Mouse (Mus musculus): ENCODE results near the gene Armh3. TPM values are rescaled to one million over a fixed set of nuclear protein-coding genes. Genes with fewer than 3 reads are reported as not detected.
A peak's percentile ranks its signal among the peaks of the same experiment; 100 is the strongest.

Gene Armh3
- polyA plus RNA-seq, 1 experiment from 2014 or later = 23.1 TPM

DNA sequence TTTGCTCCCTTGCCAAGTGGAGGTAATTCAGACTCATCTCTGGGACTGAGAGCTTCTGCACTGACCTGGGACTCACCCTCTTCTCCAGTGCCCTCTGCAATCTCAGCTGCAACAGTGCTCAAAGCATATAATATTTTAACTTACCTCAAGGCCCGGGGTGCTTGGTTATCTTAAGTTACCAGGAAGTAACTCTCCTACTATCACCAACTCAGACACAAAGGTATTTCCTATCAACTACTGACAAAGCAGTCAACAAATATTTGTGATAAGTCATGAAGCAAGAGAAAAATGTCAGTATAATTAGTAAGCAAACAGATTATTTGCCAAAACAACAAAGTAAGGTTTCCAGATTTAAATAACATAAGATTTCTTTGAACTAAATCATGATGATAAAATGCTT lies 125.0 kb downstream of the Armh3 start:
- H3K4me2 ChIP-seq = no peak overlapping the region
- 70% methylated on average over 1 of the region's 1 CpGs for WGBS
- no peaks in the 10 kb centered on the region for H3K36me3 ChIP-seq
- H3K27me3 ChIP-seq = no peaks in the 10 kb centered on the region
- H3K9ac ChIP-seq = no peak overlapping the region
- 0 out of 2 replicates have a peak, but pooled peaks cover 5% of the 10 kb centered on the region for H3K4me1 ChIP-seq (replicated peaks)
- no peak for ATAC-seq (ENCODE audit: low FRiP score, low read depth)
- H3K9me3 ChIP-seq = no peaks in the 10 kb centered on the region
- no peak overlapping the region for H3K27ac ChIP-seq (replicated peaks)
- H3K4me3 ChIP-seq = no peak overlapping the region

DNA sequence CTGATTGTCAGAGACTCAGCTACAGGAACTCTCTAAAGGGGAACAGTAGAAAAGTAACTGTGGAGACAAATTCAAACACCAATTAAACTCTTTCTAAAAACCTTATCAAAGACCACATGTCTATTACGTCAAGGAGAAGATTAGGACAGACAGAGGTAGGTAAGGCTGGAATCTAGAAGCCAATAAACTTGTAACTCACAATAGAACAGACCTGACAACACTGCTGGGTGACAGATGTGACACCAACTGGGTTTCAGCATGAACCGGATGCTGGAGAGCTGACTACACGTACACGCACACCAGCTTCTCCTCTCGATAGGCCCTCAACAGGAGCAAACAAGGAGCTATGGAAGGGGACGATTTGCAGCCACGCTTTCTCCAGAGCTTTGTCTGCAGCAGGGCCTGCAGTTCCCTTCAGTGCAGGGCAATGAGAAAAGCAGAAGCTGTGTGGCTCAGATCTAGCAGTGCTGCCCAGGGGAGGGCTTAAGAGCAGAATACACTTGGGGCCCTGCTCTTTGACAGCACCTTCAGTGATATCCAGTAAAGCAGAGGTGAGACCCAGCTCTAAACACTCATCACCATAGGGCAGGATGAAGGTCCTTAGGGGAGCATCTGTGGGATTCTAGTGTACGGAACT lies 142.9 kb downstream of the Armh3 start:
- Histone ChIP-seq H3K4me1 (replicated peaks) (peaks cover 19% of the 10 kb centered on the region), H3K27ac (replicated peaks) (no peak overlapping the region; the same call in 1 of the 2 replicates), H3K27me3 (no peaks in the 10 kb centered on the region), H3K9me3 (no peaks in the 10 kb centered on the region), H3K4me3 (no peak overlapping the region), H3K36me3 (no peaks in the 10 kb centered on the region), H3K9ac (no peak overlapping the region), H3K4me2 (no peak overlapping the region)
- 68% methylated on average over 8 of the region's 8 CpGs for WGBS
- no peak for ATAC-seq (ENCODE audit: low FRiP score, low read depth)

DNA sequence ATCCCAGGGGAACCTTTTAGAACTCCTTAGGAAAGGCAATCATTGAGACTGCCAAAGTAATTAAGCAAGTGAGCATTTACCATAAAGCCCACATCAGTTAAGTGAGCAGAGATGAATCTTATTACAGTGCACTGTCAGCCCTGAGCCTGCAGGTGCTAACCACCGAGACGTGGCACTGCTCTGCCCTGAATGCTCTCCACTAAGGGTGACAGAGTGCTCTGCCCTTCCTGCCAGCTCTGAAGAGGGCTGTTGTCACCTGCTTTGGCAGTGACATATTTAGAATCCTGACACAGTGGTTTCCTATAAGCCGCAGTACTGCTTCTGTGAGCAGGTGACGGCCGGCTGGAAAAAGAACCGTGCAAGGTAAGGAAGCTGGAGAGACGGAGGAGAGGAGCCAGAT lies 143.8 kb downstream of the Armh3 start:
- Histone ChIP-seq H3K4me2 (0 out of 2 replicates have a peak overlapping the region, but pooled peaks have one; percentile 9), H3K4me3 (no peak overlapping the region), H3K4me1 (replicated peaks) (peaks cover 19% of the 10 kb centered on the region), H3K9ac (no peak overlapping the region), H3K27ac (replicated peaks) (0 out of 2 replicates have a peak overlapping the region, but pooled peaks have one; percentile 42), H3K9me3 (no peaks in the 10 kb centered on the region), H3K27me3 (no peaks in the 10 kb centered on the region), H3K36me3 (no peaks in the 10 kb centered on the region)
- WGBS = 69% methylated on average over 7 of the region's 7 CpGs
- peak; percentile 75; the same call in 1 of the 2 replicates for ATAC-seq (ENCODE audit: low FRiP score, low read depth)

DNA sequence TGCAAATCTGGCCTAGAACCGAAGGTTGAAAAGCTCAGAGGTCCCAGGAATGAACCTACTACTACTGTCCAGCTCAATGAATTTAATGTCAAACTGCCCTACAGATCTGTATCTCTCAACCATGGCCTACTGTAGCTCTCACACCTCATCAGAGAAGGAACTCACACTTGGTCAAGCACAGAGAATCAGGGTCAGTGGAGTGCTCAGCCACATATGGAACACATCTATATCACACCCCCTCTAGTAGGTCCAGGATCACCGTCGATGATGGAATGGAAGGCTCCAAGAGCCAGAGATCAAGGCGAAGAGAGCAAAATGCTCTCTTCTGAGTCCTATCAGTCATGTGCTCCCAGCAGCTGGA lies 150.6 kb downstream of the Armh3 start:
- ATAC-seq (ENCODE audit: low FRiP score, low read depth) = no peak
- Histone ChIP-seq H3K4me2 (no peak overlapping the region), H3K9ac (no peak overlapping the region), H3K9me3 (no peaks in the 10 kb centered on the region), H3K4me3 (no peak overlapping the region), H3K27me3 (no peaks in the 10 kb centered on the region), H3K36me3 (no peaks in the 10 kb centered on the region), H3K4me1 (replicated peaks) (peaks cover 7% of the 10 kb centered on the region; the same call in 1 of the 2 replicates), H3K27ac (replicated peaks) (no peak overlapping the region)
- WGBS = 88% methylated on average over 4 of the region's 4 CpGs

DNA sequence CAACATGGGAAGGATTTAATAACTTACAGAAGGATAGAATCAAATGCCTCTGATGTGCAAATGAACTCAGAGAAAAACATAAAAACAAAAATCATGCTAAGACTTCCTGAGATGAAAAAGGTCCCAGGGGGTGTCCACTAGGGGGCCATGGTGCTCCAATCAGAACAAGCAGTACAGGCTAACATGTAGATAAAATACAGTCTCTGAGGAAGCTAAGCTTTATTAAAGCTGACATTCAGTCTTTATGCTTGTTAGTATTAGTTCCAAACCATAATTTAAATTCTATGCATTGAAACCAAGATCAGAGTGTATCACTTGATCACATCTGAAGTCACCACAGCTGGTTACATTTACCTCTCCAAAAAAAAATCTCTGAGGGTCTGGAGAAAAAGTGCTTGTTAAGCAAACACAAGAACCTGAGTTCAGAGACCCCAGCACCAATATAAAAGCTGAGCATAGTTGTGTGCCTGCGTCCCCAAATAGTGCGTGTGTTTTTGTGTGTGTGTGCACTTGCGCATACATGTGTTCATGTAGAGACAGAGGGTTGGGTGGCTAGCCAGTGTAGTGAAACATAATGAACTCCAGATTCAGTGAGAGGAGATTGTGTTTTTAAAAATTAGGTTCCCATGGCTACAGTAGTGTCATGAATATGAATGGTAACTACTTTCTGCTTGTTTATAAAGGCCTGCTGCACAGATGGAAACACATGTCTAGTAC lies 151.1 kb downstream of the Armh3 start:
- no peak overlapping the region for H3K4me3 ChIP-seq
- H3K4me1 ChIP-seq (replicated peaks) = peaks cover 7% of the 10 kb centered on the region; the same call in 1 of the 2 replicates
- no peak overlapping the region for H3K27ac ChIP-seq (replicated peaks)
- ATAC-seq (ENCODE audit: low FRiP score, low read depth) = no peak
- no peaks in the 10 kb centered on the region for H3K9me3 ChIP-seq
- no peak overlapping the region for H3K4me2 ChIP-seq
- H3K27me3 ChIP-seq = no peaks in the 10 kb centered on the region
- no peaks in the 10 kb centered on the region for H3K36me3 ChIP-seq
- no peak overlapping the region for H3K9ac ChIP-seq
- WGBS = 95% methylated on average over 3 of the region's 3 CpGs

DNA sequence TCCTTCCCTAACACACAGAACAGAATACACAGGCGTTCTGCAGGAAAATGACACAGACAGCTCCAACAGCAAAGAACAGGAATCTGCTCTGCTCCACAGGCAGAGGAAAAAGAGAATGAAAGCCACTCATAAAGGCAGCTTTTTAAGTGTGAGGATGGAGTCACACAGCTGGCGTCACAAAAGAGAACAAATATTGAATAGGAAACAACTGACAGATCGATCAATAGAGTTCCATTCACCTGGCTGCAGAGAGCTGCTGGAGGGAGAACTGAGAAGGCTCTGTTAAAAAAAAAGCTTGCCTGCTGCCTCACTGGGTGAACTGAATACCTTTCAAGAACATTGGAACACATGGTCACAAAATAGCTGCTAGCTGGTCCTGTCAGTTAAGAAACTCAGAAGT lies 154.1 kb downstream of the Armh3 start:
- Histone ChIP-seq H3K27me3 (no peaks in the 10 kb centered on the region), H3K4me1 (replicated peaks) (peaks cover 7% of the 10 kb centered on the region; the same call in 1 of the 2 replicates), H3K27ac (replicated peaks) (no peak overlapping the region; the same call in 1 of the 2 replicates), H3K9ac (0 out of 2 replicates have a peak overlapping the region, but pooled peaks have one; percentile 22), H3K9me3 (no peaks in the 10 kb centered on the region), H3K4me3 (no peak overlapping the region), H3K36me3 (no peaks in the 10 kb centered on the region), H3K4me2 (no peak overlapping the region)
- no peak for ATAC-seq (ENCODE audit: low FRiP score, low read depth)
- 28% methylated on average over 3 of the region's 3 CpGs for WGBS

DNA sequence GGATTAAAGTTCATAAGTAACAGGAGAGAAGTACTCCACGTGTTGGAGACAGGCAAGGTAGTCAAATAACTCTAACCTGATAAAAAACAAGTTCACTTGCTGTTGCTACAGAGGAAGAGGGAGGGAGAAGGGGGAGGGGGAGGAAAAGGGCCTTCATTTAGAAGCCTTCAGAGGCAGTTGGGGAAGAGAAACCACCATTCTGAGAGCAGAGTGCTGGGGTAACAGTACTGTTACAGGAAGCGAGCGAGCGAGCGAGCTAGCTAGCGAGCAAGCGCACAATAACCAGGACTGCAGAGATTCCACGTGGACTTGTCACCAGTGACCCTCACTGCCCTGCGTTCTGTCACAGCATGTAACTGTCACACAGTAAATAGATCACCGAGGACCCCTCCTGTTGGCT lies 154.9 kb downstream of the Armh3 start:
- H3K4me1 ChIP-seq (replicated peaks) = peaks cover 7% of the 10 kb centered on the region; the same call in 1 of the 2 replicates
- no peak overlapping the region for H3K4me2 ChIP-seq
- no peak overlapping the region for H3K9ac ChIP-seq
- H3K9me3 ChIP-seq = no peaks in the 10 kb centered on the region
- no peak for ATAC-seq (ENCODE audit: low FRiP score, low read depth)
- no peaks in the 10 kb centered on the region for H3K27me3 ChIP-seq
- no peaks in the 10 kb centered on the region for H3K36me3 ChIP-seq
- 42% methylated on average over 10 of the region's 10 CpGs for WGBS
- no peak overlapping the region for H3K27ac ChIP-seq (replicated peaks)
- H3K4me3 ChIP-seq = no peak overlapping the region

DNA sequence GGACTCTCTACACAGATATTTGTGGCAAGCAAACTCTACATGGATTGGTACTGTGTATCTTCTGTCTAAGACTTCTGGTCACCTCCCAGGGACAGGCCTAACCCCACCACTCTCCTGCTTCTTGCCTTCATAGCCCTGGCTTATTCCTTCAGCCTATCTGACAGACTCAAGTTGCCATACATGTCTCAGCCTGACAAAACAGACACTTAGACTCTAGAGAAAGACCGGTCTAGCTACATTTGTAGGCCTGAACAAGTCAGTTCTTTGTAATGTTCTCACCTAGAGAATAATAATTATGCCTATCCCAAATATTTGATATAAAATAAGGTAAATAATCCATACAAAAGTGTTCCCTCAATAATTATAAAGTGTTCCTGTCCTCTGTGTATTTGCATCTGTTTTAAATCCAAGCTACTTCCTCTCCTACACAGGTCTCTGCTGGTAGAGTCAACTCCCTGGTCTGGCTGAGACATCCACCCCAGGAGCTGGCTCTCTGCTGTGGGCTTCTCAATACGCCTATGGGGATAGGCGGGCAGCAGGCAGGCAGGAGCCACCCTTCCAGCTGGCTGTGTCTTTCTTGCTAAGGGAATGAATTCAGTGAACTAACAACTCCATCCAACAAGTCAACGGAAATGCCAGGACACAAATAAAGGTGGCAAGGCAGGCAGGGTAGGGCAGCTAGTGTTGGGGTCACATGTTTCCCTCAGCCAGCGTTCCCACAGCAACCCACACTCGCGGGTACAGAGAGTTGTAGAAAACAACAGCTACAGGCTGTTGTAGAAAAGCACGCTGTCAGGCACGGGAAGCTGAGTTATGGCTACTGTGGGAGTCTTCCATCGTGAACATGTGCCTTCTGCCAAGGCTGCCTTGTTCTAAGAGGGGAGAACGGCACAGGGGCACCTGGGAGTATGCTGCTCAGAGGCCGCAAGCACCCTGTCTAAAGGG lies 161.0 kb downstream of the Armh3 start:
- 62% methylated on average over 12 of the region's 12 CpGs for WGBS
- Histone ChIP-seq H3K27ac (replicated peaks) (no peak overlapping the region), H3K36me3 (no peaks in the 10 kb centered on the region), H3K4me3 (no peak overlapping the region), H3K27me3 (no peaks in the 10 kb centered on the region), H3K9me3 (no peaks in the 10 kb centered on the region), H3K9ac (no peak overlapping the region), H3K4me1 (replicated peaks) (no peaks in the 10 kb centered on the region), H3K4me2 (no peak overlapping the region)
- no peak for ATAC-seq (ENCODE audit: low FRiP score, low read depth)

DNA sequence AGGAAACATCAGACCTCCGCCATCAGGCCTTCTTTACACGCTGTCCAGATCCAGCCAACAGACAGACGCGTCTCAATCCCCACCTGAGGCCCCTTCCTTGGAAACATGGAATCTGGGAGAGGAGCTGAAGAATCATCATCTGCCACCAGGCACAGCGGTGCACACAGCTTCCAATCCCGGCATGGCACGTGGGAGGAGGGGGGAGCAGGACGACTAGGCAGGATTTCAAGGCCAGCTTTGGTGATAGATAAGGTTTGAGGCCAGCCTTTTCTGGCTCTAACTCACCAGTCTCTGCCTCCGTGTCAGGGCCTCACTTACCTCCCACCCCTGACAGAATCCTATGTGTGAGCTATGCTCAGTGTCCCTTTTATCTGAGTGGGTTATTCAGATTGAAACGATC lies 162.8 kb downstream of the Armh3 start:
- H3K4me1 ChIP-seq (replicated peaks) = no peaks in the 10 kb centered on the region
- no peak overlapping the region for H3K4me3 ChIP-seq
- no peak overlapping the region for H3K4me2 ChIP-seq
- no peaks in the 10 kb centered on the region for H3K9me3 ChIP-seq
- no peaks in the 10 kb centered on the region for H3K27me3 ChIP-seq
- ATAC-seq (ENCODE audit: low FRiP score, low read depth) = no peak
- WGBS = 69% methylated on average over 10 of the region's 10 CpGs
- no peaks in the 10 kb centered on the region for H3K36me3 ChIP-seq
- H3K27ac ChIP-seq (replicated peaks) = no peak overlapping the region
- H3K9ac ChIP-seq = no peak overlapping the region

DNA sequence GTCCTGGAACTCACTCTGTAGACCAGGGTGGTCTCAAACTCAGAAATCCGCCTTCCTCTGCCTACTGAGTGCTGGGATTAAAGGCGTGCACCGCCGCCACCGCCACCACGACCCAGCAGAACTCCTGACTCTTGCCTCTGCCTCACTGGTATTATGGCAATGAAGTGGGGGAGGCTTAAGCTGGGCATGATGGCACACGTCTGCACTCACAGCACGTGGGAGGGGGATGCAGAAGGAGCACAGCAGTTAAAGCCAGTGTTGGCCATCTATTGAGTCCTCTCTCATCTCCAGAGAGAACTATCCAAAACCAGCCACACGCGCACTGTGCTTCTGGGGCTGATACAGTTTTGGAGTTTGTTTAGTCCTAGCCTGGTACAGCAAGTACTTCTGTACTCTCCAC lies 164.6 kb downstream of the Armh3 start:
- ATAC-seq (ENCODE audit: low FRiP score, low read depth) = no peak
- WGBS = 84% methylated on average over 10 of the region's 10 CpGs
- Histone ChIP-seq H3K9me3 (no peaks in the 10 kb centered on the region), H3K27ac (replicated peaks) (no peak overlapping the region), H3K9ac (no peak overlapping the region), H3K36me3 (no peaks in the 10 kb centered on the region), H3K27me3 (no peaks in the 10 kb centered on the region), H3K4me1 (replicated peaks) (no peaks in the 10 kb centered on the region), H3K4me3 (no peak overlapping the region), H3K4me2 (no peak overlapping the region)

DNA sequence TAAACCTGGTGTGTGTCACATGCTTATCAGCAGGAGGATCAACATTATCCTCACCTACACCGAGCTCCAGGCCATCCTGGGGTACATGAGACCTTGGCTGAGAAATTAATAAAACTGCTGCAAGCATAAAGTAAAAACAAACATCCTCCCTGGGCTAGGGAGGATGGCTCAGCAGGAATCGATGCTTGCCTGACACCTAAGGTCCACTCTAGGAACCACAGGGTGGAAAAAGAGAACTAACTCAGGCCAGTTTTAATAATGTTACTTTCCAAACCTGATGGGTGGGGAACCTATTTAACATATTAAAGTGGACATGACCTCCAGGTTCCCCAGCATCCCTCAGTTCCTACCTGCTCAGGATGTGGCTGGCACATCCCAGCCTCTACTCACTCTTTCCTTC lies 167.6 kb downstream of the Armh3 start:
- 56% methylated on average over 2 of the region's 2 CpGs for WGBS
- no peaks in the 10 kb centered on the region for H3K4me1 ChIP-seq (replicated peaks)

DNA sequence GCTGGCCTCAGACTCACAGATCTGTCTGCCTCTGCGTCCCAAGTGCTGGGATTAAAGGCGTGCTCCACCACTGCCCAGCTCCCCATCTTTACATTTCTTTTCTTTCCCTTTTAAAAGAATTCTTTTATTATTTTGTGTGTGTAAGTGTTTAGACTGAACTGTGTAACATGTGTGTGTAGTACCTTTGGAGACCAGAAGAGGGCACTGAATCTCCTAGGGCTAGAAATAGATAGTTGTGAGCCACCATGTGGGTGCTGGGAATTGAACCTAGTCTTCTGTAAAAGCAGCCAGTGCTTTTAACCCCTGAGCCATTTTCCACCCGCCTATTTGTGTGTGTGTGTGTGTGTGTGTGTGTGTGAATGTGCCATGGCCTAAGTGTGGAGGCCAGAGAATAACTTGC lies 170.6 kb downstream of the Armh3 start:
- Histone ChIP-seq H3K4me2 (no peak overlapping the region), H3K9ac (no peak overlapping the region), H3K4me3 (no peak overlapping the region), H3K36me3 (0 out of 2 replicates have a peak, but pooled peaks cover 3% of the 10 kb centered on the region), H3K27ac (replicated peaks) (no peak overlapping the region), H3K9me3 (no peaks in the 10 kb centered on the region), H3K27me3 (no peaks in the 10 kb centered on the region), H3K4me1 (replicated peaks) (no peaks in the 10 kb centered on the region)
- no peak for ATAC-seq (ENCODE audit: low FRiP score, low read depth)
- WGBS = 96% methylated on average over 3 of the region's 3 CpGs

More for the DNA sequence above, 167.6 kb downstream of the Armh3 start:
- Histone ChIP-seq H3K36me3 (0 out of 2 replicates have a peak, but pooled peaks cover 3% of the 10 kb centered on the region), H3K4me2 (no peak overlapping the region), H3K9me3 (no peaks in the 10 kb centered on the region), H3K9ac (no peak overlapping the region), H3K27me3 (no peaks in the 10 kb centered on the region), H3K4me3 (no peak overlapping the region), H3K27ac (replicated peaks) (no peak overlapping the region)
- ATAC-seq (ENCODE audit: low FRiP score, low read depth) = no peak

Measured in hindbrain, embryonic 15.5 days (tissue).